18 mouse cellular contexts compared by ENCODE assay signal in genomic region chr12:67449109-67449508, GRCm38 (mm10).
A peak's percentile ranks its signal among the peaks of the same experiment; 100 is the strongest.
DNase-seq lines count a peak whose midpoint lies in the region; ATAC-seq and TF ChIP-seq lines count a peak whose summit lies in the region.
"Had no signal": no experiment of that assay in that cellular context is flagged by ENCODE, and none has a peak within 500 bp of the region (broad histone marks: within the 10 kb centered on the region; RNA-seq: fewer than 3 reads in every experiment).

No protein-coding gene starts in this region.

- no peak for TF ChIP-seq POLR2A in brain, embryonic 14.5 days (IDR thresholded peaks at IDR 0.05; ENCODE audit: borderline replicate concordance, extremely low read depth, insufficient read depth, insufficient read length, poor library complexity, severe bottlenecking)

- H3K36me3 ChIP-seq in forebrain, embryonic 14.5 days (ENCODE audit: control insufficient read depth, insufficient read depth, low read length) = no peaks in the 10 kb centered on the region
- no peaks in the 10 kb centered on the region for H3K36me3 ChIP-seq in forebrain, embryonic 10.5 days (replicated peaks)
- no peaks in the 10 kb centered on the region for H3K36me3 ChIP-seq in lung, embryonic 14.5 days (ENCODE audit: insufficient read depth)
- no peaks in the 10 kb centered on the region for H3K36me3 ChIP-seq in lung, postnatal 0 days (ENCODE audit: insufficient read depth, low read length)
- no peaks in the 10 kb centered on the region for H3K36me3 ChIP-seq in hindbrain, postnatal 0 days (ENCODE audit: insufficient read depth, low read length)
- H3K36me3 ChIP-seq: embryonic facial prominence, embryonic 15.5 days; heart, embryonic 12.5 days; hindbrain, embryonic 15.5 days had no signal

- DNase-seq in forebrain, embryonic 14.5 days (ENCODE audit: low spot score) = peak; percentile 43
- DNase-seq in forebrain, embryonic 10.5 days (ENCODE audit: extremely low spot score, low spot score) = no peak
- DNase-seq in lung, embryonic 14.5 days = peak; percentile 44
- no peak for DNase-seq in lung, postnatal 0 days (ENCODE audit: low spot score)
- DNase-seq in brain, embryonic 14.5 days (ENCODE audit: low read depth) = peak; percentile 62
- DNase-seq in hindbrain, postnatal 0 days (ENCODE audit: low spot score) = peak; percentile 25
- DNase-seq in cerebellum, postnatal 10 days = no peak
- DNase-seq: adrenal gland, adult 2 months; adrenal gland, postnatal 25 days; cerebellum, adult 2 months; cerebellum, postnatal 14 days; gastrocnemius, adult 2 months; gastrocnemius, postnatal 25 days; kidney, adult 11 months had no signal

- no peak for ATAC-seq in forebrain, embryonic 14.5 days
- no peak; the same call in 1 of the 2 replicates for ATAC-seq in lung, embryonic 14.5 days (ENCODE audit: insufficient read depth)
- ATAC-seq in lung, postnatal 0 days = no peak
- no peak for ATAC-seq in hindbrain, postnatal 0 days

- WGBS in forebrain, embryonic 14.5 days = 30% methylated on average over 1 of the region's 1 CpGs
- WGBS in forebrain, embryonic 10.5 days = 91% methylated on average over 1 of the region's 1 CpGs
- 25% methylated on average over 1 of the region's 1 CpGs for WGBS in lung, embryonic 14.5 days
- 37% methylated on average over 1 of the region's 1 CpGs for WGBS in lung, postnatal 0 days
- WGBS in hindbrain, postnatal 0 days = 13% methylated on average over 1 of the region's 1 CpGs

- no peak overlapping the region for H3K9ac ChIP-seq in forebrain, embryonic 14.5 days (ENCODE audit: low read length)
- no peak overlapping the region for H3K9ac ChIP-seq in lung, embryonic 14.5 days
- no peak overlapping the region for H3K9ac ChIP-seq in lung, postnatal 0 days (replicated peaks; ENCODE audit: low read depth)
- H3K9ac ChIP-seq in hindbrain, postnatal 0 days (replicated peaks; ENCODE audit: low read length) = no peak overlapping the region
- H3K9ac ChIP-seq: embryonic facial prominence, embryonic 15.5 days; heart, embryonic 12.5 days; hindbrain, embryonic 15.5 days had no signal

- no peaks in the 10 kb centered on the region for H3K9me3 ChIP-seq in forebrain, embryonic 14.5 days (replicated peaks; ENCODE audit: control insufficient read depth, low read length)
- no peaks in the 10 kb centered on the region for H3K9me3 ChIP-seq in forebrain, embryonic 10.5 days
- H3K9me3 ChIP-seq in lung, embryonic 14.5 days (ENCODE audit: low read depth, low read length) = no peaks in the 10 kb centered on the region
- H3K9me3 ChIP-seq in lung, postnatal 0 days (ENCODE audit: low read length) = no peaks in the 10 kb centered on the region
- H3K9me3 ChIP-seq in hindbrain, postnatal 0 days (ENCODE audit: low read length) = no peaks in the 10 kb centered on the region
- H3K9me3 ChIP-seq: embryonic facial prominence, embryonic 15.5 days; hindbrain, embryonic 15.5 days had no signal

- H3K27me3 ChIP-seq in forebrain, embryonic 14.5 days (replicated peaks; ENCODE audit: control insufficient read depth, insufficient read depth, low read length) = no peaks in the 10 kb centered on the region
- no peaks in the 10 kb centered on the region for H3K27me3 ChIP-seq in forebrain, embryonic 10.5 days (ENCODE audit: poor library complexity, severe bottlenecking)
- no peaks in the 10 kb centered on the region for H3K27me3 ChIP-seq in lung, embryonic 14.5 days (ENCODE audit: insufficient read depth, low read length)
- no peaks in the 10 kb centered on the region for H3K27me3 ChIP-seq in lung, postnatal 0 days (replicated peaks; ENCODE audit: insufficient read depth, low read length)
- no peaks in the 10 kb centered on the region for H3K27me3 ChIP-seq in hindbrain, postnatal 0 days (ENCODE audit: insufficient read depth, low read length)
- H3K27me3 ChIP-seq: embryonic facial prominence, embryonic 15.5 days; heart, embryonic 12.5 days; hindbrain, embryonic 15.5 days had no signal

- H3K4me1 ChIP-seq in forebrain, embryonic 14.5 days (ENCODE audit: control insufficient read depth, insufficient read depth, low read length) = no peaks in the 10 kb centered on the region
- H3K4me1 ChIP-seq in forebrain, embryonic 10.5 days = no peaks in the 10 kb centered on the region
- H3K4me1 ChIP-seq in lung, embryonic 14.5 days (ENCODE audit: insufficient read depth) = no peaks in the 10 kb centered on the region
- no peaks in the 10 kb centered on the region for H3K4me1 ChIP-seq in lung, postnatal 0 days (ENCODE audit: insufficient read depth, low read depth, low read length)
- no peaks in the 10 kb centered on the region for H3K4me1 ChIP-seq in hindbrain, postnatal 0 days (ENCODE audit: insufficient read depth, low read length)
- H3K4me1 ChIP-seq: embryonic facial prominence, embryonic 15.5 days; heart, embryonic 12.5 days; hindbrain, embryonic 15.5 days had no signal

- TF ChIP-seq CTCF in lung, embryonic 14.5 days (IDR thresholded peaks at IDR 0.05; ENCODE audit: low read depth) = no peak
- TF ChIP-seq CTCF in lung, postnatal 0 days (IDR thresholded peaks at IDR 0.05) = no peak
- TF ChIP-seq CTCF in brain, embryonic 14.5 days (IDR thresholded peaks at IDR 0.05; ENCODE audit: borderline replicate concordance, extremely low read depth, insufficient read depth, insufficient read length) = no peak
- no peak for TF ChIP-seq CTCF in hindbrain, postnatal 0 days (IDR thresholded peaks at IDR 0.05; ENCODE audit: low read depth)

- TF ChIP-seq EP300 in lung, postnatal 0 days (IDR thresholded peaks at IDR 0.05) = no peak

- no peak overlapping the region for H3K4me2 ChIP-seq in forebrain, embryonic 14.5 days (ENCODE audit: low read length)
- H3K4me2 ChIP-seq in lung, embryonic 14.5 days = no peak overlapping the region
- H3K4me2 ChIP-seq in lung, postnatal 0 days (replicated peaks; ENCODE audit: low read depth, low read length) = no peak overlapping the region
- H3K4me2 ChIP-seq in hindbrain, postnatal 0 days (ENCODE audit: low read depth, low read length) = no peak overlapping the region
- H3K4me2 ChIP-seq: embryonic facial prominence, embryonic 15.5 days; heart, embryonic 12.5 days; hindbrain, embryonic 15.5 days had no signal

- no peak overlapping the region for H3K4me3 ChIP-seq in forebrain, embryonic 14.5 days (ENCODE audit: low read depth, low read length)
- no peak overlapping the region for H3K4me3 ChIP-seq in forebrain, embryonic 10.5 days
- H3K4me3 ChIP-seq in lung, embryonic 14.5 days (ENCODE audit: low read depth, low read length) = no peak overlapping the region
- H3K4me3 ChIP-seq in lung, postnatal 0 days (ENCODE audit: low read depth, low read length) = no peak overlapping the region
- H3K4me3 ChIP-seq in hindbrain, postnatal 0 days (ENCODE audit: low read length) = no peak overlapping the region
- H3K4me3 ChIP-seq: embryonic facial prominence, embryonic 15.5 days; erythroblast, embryonic 14.5 days; gastrocnemius, adult 2 months; heart, embryonic 12.5 days; hindbrain, embryonic 15.5 days had no signal

- H3K27ac ChIP-seq in forebrain, embryonic 14.5 days (ENCODE audit: low read depth, low read length) = no peak overlapping the region
- H3K27ac ChIP-seq in forebrain, embryonic 10.5 days = no peak overlapping the region
- no peak overlapping the region for H3K27ac ChIP-seq in lung, embryonic 14.5 days (ENCODE audit: low read depth)
- H3K27ac ChIP-seq in lung, postnatal 0 days (ENCODE audit: low read length) = no peak overlapping the region
- no peak overlapping the region for H3K27ac ChIP-seq in hindbrain, postnatal 0 days
- H3K27ac ChIP-seq: embryonic facial prominence, embryonic 15.5 days; gastrocnemius, adult 2 months; hindbrain, embryonic 15.5 days had no signal

Comparison
In these comparisons a context has a peak if more than half of its experiments do, and no peak if none do; other contexts are left out.
1. DNase-seq: peak in forebrain, embryonic 14.5 days (single experiment), lung, embryonic 14.5 days (single experiment), brain, embryonic 14.5 days (single experiment) and hindbrain, postnatal 0 days (single experiment); none in forebrain, embryonic 10.5 days (single experiment), lung, postnatal 0 days (single experiment) and cerebellum, postnatal 10 days (0 of 2).